Mouse (Mus musculus) kidney, adult 8-10 months (tissue): ENCODE measurements around the gene Clec3a.

Experiments used
- DNase-seq, 2 experiments: peaks; one replicate each; pipeline ENCODE4 v3.0.0; 2022

Clec3a gene

GRCm38 (mm10) chr8:114417786-114418185, at the start of gene Clec3a:
Gene Clec3a (plus strand): TSS chr8:114418086.
- no peak for DNase-seq

DNA sequence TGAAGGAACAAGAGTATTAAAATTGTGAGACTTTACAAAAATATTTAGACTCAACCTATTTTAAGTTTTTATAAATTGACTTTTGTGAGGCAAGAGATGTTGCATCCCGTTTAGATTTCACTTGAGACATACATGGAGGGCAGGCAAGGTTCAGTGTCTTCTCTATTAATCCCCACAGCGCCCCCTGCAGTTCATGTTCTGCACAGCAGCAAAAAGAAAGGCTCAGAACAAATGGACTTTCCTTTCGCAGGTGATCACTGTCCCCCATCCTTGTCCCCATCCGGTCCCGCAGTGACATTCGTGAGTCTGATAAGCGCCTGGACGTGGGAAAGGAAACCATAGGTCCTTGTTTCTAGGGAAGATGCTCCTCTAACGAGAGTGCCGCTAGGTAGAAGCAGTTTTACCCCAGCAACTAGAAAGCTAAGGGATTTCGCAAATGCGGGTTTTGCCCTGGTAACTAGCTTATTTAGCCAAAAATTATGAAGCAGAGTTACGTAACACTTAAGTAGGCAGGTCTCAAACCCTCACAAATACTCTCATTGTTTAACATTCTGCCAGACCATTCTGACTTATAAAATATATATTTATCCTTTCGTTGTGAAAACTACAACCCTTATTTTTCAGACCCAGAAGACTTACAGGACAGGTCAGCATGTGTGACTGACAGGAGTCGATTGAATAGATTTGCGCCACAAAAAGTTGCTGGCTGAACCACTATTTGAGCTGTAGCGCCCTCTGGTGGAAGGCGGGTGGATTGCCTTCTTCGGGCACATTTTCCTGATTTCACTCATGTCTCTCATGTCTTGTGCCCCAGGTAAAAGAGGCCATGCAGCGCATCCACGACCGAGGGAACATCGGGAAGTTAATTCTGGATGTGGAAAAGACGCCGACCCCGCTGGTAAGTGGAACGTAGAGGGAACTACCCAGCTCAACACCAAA, 48.6 kb upstream of the Clec3a start:
- DNase-seq: peak; percentile 33 to 70

DNA sequence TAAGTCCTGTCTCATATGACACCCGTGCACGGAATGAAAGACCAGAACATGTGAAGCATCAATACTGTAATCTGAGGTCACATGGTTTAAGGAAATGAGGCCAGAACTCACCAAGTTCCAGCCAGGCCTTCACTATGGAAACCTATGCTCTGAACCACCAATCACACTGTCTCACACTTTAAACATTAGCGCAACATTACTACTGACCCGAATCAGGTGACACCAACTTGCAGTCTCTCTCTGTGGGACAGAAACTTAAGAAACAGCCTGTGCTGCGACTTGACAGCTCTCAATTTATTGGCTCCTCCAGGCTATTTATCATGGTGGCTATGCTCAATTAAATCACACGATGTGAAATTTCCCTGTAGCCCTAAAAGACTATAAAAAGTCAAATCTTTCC, 43.5 kb upstream of the Clec3a start:
- DNase-seq: no peak

DNA sequence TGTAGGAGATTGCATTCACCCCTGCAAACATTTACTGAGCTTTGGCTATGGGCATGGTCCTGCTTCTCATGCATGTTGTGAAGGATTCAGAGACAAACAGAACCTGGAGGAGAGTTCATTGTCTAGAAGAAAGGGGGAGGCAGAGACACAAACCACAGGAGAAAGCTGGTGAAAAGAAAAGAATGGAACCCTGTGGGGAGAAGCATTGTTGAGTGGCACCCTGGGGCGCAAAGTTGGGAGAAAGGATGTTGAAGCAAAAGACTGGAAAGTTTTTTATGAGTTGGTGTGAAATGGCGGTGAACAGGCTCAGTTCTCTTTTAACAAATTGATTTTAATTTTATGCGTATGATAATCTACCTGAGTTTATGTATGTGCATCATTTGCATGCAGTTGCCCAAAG, 33.7 kb upstream of the Clec3a start:
- no peak for DNase-seq

DNA sequence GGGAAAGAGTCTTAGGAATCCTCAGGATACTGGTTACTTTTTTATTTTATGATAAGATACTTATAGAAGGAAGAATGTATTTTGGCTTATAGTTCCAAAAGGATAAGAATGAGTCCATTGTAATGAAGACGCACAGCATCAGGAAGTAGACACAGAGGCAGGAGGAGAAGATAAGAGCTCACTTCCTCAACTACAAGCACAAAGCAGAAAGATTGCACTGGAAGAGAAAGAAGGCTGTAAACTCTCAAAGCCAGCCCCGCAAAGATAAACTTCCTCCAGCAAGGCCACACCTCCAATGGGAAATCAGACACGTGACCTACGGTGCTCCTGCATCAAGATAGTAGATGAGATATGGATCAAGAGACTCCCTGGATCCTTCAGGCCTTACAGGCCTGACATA, 30.4 kb upstream of the Clec3a start:
- no peak for DNase-seq

- no peak for DNase-seq
Measured at GRCm38 (mm10) chr8:114390465-114391254, 27.2 kb upstream of the Clec3a start.

DNA sequence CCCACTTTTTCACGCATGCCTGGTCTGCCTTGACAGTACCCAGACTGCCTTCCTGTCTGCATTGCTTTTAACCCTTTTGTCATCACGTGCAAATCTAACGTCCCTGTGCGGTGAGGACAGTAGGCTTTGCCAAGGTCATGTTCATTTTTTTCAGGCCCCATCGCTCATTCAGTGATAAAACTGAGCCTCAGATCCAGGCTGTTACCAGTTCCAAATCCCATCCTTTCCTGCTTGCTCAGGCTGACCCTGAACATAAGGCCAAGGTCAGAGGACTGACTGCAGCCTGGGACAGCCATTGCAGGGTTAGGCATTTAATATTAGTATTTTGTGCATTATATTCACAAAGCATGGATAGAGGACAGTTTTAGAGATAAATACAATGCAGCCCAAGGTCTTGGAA, 19.6 kb upstream of the Clec3a start:
- DNase-seq: no peak

GRCm38 (mm10) chr8:114399273-114399672, 18.6 kb upstream of the Clec3a start:
- no peak for DNase-seq

DNA sequence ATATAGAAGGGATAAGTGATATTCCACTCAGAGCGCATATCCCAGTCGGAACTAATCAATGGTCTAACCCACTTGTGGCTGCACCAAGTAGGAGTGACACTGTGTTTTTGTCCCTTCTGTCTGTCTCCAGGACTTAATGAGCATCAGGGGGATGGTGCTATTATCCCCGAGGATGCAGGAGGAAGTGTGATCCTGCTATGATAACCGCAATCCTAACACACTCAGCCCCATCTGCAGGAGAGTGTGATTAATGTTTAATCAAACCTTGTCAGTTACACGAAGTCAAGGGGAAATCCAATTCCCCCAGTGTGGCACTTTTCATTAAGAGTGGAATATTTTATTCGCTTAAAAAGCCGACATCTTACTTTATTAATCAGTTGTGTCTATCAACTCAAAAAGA, 16.2 kb upstream of the Clec3a start:
- no peak for DNase-seq

GRCm38 (mm10) chr8:114411421-114411820, 6.5 kb upstream of the Clec3a start:
- DNase-seq: no peak

- no peak for DNase-seq
Measured at GRCm38 (mm10) chr8:114418486-114418885, 600 bp downstream of the Clec3a start.

GRCm38 (mm10) chr8:114418904-114419303, 1.0 kb downstream of the Clec3a start:
- no peak for DNase-seq

GRCm38 (mm10) chr8:114421544-114421943, 3.7 kb downstream of the Clec3a start:
- no peak for DNase-seq

- peak; percentile 23 to 60 for DNase-seq
Measured at GRCm38 (mm10) chr8:114438236-114438635, 20.4 kb downstream of the Clec3a start.

DNA sequence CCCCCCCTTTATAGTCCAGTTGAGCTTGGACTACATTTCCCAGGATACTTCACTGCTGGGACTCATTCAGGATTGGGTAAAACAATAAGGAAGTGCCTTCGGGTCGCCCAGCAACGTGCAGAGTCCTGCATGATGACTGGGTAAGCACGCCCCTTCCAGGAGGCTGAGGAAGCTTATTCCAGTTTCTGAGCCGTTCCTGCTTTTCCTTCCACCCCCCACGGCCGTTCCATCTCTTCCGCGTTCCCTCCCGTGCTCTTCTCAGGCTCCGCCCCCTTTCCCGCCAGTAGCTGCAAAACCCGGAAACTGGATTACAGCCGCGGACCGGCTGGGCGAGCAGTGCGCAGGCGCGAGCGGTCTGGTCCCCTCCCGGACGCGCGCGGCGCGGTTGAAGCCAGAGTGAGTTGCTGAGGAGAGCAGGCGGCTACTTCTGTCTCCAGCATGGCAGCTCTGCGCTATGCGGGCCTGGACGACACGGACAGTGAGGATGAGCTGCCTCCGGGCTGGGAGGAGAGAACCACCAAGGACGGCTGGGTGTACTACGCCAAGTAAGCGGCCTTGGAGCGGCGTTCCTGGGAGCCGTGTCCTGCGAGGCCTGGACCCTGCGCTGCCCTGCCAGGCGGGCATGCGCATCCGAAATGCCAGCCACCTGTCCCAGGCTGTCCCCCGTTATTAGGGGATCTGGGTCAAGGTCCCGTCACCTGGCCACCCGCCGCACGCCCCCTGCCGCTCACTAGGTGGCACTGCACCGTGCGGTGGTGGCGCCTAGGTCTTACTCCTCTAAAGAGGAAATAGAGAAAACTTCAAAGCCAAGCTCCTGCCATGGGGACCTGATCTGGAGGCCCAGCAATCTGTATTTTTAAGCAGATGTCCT, 21.7 kb downstream of the Clec3a start, which contains the start of gene Wwox:
Gene Wwox (plus strand): TSS at position 322 of the 871 bp plus-strand sequence.
- DNase-seq: peak; percentile 99 to 100

DNA sequence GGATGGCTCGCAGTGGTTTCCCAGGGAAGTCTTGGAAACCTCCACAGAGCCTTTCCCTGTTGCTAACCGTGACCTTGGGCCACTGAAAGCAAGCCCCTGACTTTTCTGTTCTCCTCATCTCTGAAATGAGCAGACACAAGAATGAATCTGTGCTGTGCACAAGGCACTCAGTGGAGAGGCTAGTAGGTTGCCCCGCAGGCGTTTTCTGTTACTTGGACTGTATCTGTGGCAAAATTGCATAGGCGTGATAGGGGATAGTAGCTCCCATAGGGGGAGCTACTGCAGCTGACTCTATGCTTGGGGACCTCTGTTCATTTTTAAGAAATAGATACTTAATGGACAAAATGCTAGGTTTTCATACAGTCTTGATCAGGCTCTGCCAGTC, 22.3 kb downstream of the Clec3a start:
- DNase-seq: no peak

DNA sequence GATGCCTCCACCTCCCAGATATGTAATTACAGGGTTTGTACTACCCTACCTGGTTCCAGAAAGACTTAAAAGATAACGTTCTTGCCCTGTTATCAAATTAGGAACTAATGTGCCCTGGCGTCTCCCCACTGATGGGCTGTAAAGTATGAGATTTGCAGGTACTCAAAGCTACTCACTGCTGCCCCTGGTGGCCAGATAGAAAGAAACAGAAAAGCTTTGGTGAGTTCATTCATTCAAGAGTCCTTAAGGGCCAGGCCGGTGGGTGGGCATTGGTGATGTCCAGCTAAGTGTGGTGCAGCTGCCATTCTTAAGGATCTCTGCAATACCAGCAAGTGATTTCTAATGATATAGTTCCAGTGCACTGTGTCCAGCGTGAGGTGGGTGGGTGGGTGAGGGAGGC, 23.7 kb downstream of the Clec3a start:
- peak in 1 of 2 experiments; percentile 28 for DNase-seq

DNA sequence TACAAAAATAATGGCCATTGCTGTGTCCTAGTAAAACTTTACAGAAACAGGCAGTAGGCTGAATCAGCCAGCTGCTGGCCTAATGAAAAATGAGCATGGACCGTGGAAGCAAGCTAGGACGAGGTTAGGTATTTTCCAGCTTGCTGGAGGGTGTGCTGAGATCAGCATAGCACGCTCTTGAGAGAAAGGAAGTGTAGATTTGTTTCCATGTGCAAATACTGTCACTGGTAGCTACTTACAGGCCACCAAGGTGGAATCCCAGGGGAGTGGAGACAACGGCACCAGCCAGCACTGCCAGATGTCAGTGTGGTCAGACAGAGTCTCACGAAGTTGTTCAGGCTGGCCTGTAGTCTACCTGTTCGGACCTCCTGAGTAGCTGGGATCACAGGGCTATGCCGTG, 29.0 kb downstream of the Clec3a start:
- no peak for DNase-seq

DNA sequence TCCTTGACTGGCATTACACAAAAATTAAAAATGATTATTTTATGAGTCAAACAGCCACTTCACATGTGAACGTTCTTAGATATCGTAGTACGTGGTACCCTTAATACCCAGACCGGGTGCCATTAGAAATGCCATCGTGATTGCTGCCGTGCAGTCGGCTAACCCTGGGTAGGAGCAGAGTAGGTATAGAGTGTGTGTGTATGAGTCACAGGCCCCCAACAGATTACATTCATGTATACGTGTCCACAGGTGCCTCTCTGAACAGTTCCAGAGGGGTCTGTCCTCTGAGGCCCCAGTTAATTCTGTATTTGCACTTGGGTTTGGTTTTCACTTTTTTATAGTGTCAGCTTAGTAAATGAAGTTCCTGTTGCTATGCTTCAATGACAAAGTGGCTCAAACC, 34.4 kb downstream of the Clec3a start:
- no peak for DNase-seq

GRCm38 (mm10) chr8:114452781-114453221, 34.9 kb downstream of the Clec3a start:
- peak; percentile 34 to 48 for DNase-seq

- no peak for DNase-seq
Measured at GRCm38 (mm10) chr8:114455302-114455701, 37.4 kb downstream of the Clec3a start.

- DNase-seq: no peak
Measured at GRCm38 (mm10) chr8:114455953-114456352, 38.1 kb downstream of the Clec3a start.
